Mouse (Mus musculus) kidney, postnatal 0 days (tissue): Measurements from ENCODE around the gene Slc9a9. TPM values are rescaled to one million over a fixed set of nuclear protein-coding genes. Genes with fewer than 3 reads are reported as not detected.
"Not testable (repeated sequence)": the region's sequence is repeated elsewhere in the genome, so short reads cannot be mapped to it uniquely, and the experiment has no call there.

ENCODE experiments used
- ATAC-seq: fragments of 200-750 bp; cut with Nextera tagmentation; replicated peaks from 2 replicates; pipeline ENCODE4 v1.8.0; 2017; ENCODE audit warnings: low read depth, moderate number of reproducible peaks, moderate TSS enrichment, moderate library complexity; ENCODE audit not compliant: low FRiP score
- DNase-seq: peaks from one replicate; pipeline ENCODE4 v3.0.0-alpha.2; 2016; ENCODE audit warnings: low spot score
- H3K27ac ChIP-seq: fragments of 300-500 bp; sonication (generic); 2 replicates; pipeline ENCODE4 v1.5.1; 2014; ENCODE audit warnings: mild to moderate bottlenecking
- H3K27me3 ChIP-seq: fragments of 300-500 bp; sonication (generic); 2 replicates; pipeline ENCODE4 v1.6.1; 2014; ENCODE audit warnings: low read length, mixed read lengths; ENCODE audit not compliant: insufficient read depth
- H3K36me3 ChIP-seq: fragments of 300-500 bp; sonication (generic); 2 replicates; pipeline ENCODE4 v1.6.1; 2014; ENCODE audit warnings: low read length, mixed read lengths; ENCODE audit not compliant: insufficient read depth
- H3K4me1 ChIP-seq: fragments of 300-500 bp; sonication (generic); replicated peaks from 2 replicates; pipeline ENCODE4 v1.6.1; 2014; ENCODE audit warnings: antibody characterized with exemption, low read length, mixed read lengths; ENCODE audit not compliant: insufficient read depth
- H3K4me2 ChIP-seq: fragments of 300-500 bp; sonication (generic); 2 replicates; pipeline ENCODE4 v1.6.1; 2014; ENCODE audit warnings: mild to moderate bottlenecking, low read length, moderate library complexity, mixed read lengths
- H3K4me3 ChIP-seq: fragments of 300-500 bp; sonication (generic); replicated peaks from 2 replicates; pipeline ENCODE4 v1.5.1; 2014; ENCODE audit warnings: low read depth, low read length
- H3K9ac ChIP-seq: fragments of 300-500 bp; sonication (generic); 2 replicates; pipeline ENCODE4 v1.6.1; 2014; ENCODE audit warnings: low read depth, low read length
- H3K9me3 ChIP-seq: fragments of 300-500 bp; sonication (generic); replicated peaks from 2 replicates; pipeline ENCODE4 v1.6.1; 2016; ENCODE audit warnings: low read length, inconsistent platforms, mixed read lengths
- CTCF ChIP-seq: IDR thresholded peaks from 2 replicates; pipeline ENCODE4 v1.5.1; 2016; ENCODE audit warnings: antibody characterized with exemption, low read depth, mild to moderate bottlenecking, moderate library complexity
- WGBS: fragments of 180-500 bp; shearing (Covaris S2); extraction: QIAGEN DNeasy Blood & Tissue Kit; methylation state at CpG from one replicate; pipeline ENCODE4 v1.1.7; 2014; 5-methylcytosine and 5-hydroxymethylcytosine counted together
- polyA plus RNA-seq: library from polyadenylated mRNA; unstranded; fragments of >200 nt; fragmentation: Nextera tagmentation; extraction: Ambion mirVana; gene quantifications from 2 replicates; pipeline ENCODE4 v1.2.1, GENCODE M21; 2015

Gene Slc9a9
- polyA plus RNA-seq, 1 experiment from 2014 or later = 2.6 TPM

GRCm38 (mm10) chr9:94634275-94634674 lies 35.4 kb upstream of the Slc9a9 start:
- not testable (repeated sequence) for H3K27ac ChIP-seq, H3K9me3 ChIP-seq, H3K4me3 ChIP-seq, H3K4me2 ChIP-seq, ATAC-seq, H3K36me3 ChIP-seq, DNase-seq, H3K4me1 ChIP-seq, H3K9ac ChIP-seq, H3K27me3 ChIP-seq
- 96% methylated on average over 4 of the region's 4 CpGs for WGBS
- peak; percentile 36; the same call in 1 of the 2 replicates for TF ChIP-seq CTCF

DNA sequence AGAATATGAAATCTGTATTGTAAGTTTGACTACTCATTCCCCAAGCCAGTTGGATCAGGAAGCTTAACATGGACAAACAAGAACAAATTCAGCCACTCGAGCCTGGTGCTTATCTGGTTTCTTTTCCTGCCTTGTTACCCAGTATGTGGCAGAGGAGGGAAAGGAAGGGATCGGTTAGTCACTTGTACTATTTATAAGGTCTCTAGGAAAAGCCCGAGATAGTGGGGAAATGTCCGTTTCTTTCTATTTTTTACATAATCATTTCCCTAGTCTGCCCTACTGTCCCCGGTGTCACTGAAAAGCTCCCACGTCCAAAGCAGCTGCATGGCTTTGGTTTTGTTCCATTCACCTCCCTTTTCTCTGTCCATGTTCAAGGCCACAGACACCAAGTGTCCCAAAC lies 24.1 kb upstream of the Slc9a9 start:
- TF ChIP-seq CTCF = no peak

DNA sequence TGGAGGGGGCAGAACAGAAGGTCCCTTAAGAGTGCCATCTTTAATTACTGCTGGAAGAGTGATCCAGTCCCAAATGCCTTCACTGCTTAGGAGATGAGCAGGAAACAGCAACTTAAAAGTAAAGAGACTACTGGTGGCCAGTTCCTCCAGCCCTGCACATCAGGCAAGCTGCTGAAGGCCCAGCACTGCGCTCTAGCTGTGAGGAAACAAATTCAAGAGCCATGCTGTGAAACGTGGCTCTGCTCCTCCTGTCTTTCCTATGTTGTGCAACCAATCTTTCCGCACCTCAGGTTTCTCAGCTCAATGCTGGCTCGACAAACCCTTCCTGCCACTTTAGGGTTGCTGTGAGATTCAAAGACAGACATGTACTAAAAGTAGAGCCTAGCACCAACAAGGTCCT lies 22.3 kb upstream of the Slc9a9 start:
- no peak overlapping the region for H3K27ac ChIP-seq
- H3K9me3 ChIP-seq = no peaks in the 10 kb centered on the region
- TF ChIP-seq CTCF = no peak
- H3K27me3 ChIP-seq = no peaks in the 10 kb centered on the region
- WGBS = 69% methylated on average over 4 of the region's 4 CpGs
- H3K4me2 ChIP-seq = no peak overlapping the region
- DNase-seq (no peak), ATAC-seq (no peak)
- H3K4me1 ChIP-seq = no peaks in the 10 kb centered on the region
- no peak overlapping the region for H3K9ac ChIP-seq
- H3K4me3 ChIP-seq = no peak overlapping the region
- no peaks in the 10 kb centered on the region for H3K36me3 ChIP-seq

More for the DNA sequence above, 24.1 kb upstream of the Slc9a9 start:
- no peak overlapping the region for H3K4me3 ChIP-seq
- no peaks in the 10 kb centered on the region for H3K36me3 ChIP-seq
- H3K4me2 ChIP-seq = no peak overlapping the region
- H3K4me1 ChIP-seq = no peaks in the 10 kb centered on the region
- DNase-seq (no peak), ATAC-seq (no peak)
- H3K27me3 ChIP-seq = no peaks in the 10 kb centered on the region
- no peak overlapping the region for H3K27ac ChIP-seq
- H3K9me3 ChIP-seq = no peaks in the 10 kb centered on the region
- WGBS = 72% methylated on average over 6 of the region's 6 CpGs
- H3K9ac ChIP-seq = no peak overlapping the region

DNA sequence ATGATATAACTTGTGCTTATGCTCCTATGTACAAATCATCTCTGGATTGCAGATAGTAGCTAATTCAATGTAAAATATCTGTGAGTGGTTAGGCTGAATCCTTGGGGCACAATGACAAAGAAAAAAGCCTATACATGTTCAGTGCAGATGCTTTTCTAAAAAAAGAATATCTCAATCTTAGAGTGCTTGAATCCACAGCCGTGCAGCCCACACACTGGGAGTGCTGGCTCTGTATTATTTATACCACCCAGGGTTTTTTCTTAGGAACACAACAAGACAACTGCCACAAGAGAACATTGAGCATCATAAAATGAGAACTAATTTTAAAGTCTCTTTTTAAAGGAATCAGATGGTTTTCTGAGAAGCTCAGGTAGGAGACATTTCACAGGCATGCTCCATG lies 19.7 kb upstream of the Slc9a9 start:
- no peak overlapping the region for H3K27ac ChIP-seq
- no peak overlapping the region for H3K9ac ChIP-seq
- H3K27me3 ChIP-seq = no peaks in the 10 kb centered on the region
- TF ChIP-seq CTCF = no peak
- no peaks in the 10 kb centered on the region for H3K36me3 ChIP-seq
- H3K4me2 ChIP-seq = no peak overlapping the region
- H3K9me3 ChIP-seq = no peaks in the 10 kb centered on the region
- H3K4me1 ChIP-seq = no peaks in the 10 kb centered on the region
- ATAC-seq (no peak), DNase-seq (no peak)
- H3K4me3 ChIP-seq = no peak overlapping the region
- 74% methylated on average over 1 of the region's 1 CpGs for WGBS

DNA sequence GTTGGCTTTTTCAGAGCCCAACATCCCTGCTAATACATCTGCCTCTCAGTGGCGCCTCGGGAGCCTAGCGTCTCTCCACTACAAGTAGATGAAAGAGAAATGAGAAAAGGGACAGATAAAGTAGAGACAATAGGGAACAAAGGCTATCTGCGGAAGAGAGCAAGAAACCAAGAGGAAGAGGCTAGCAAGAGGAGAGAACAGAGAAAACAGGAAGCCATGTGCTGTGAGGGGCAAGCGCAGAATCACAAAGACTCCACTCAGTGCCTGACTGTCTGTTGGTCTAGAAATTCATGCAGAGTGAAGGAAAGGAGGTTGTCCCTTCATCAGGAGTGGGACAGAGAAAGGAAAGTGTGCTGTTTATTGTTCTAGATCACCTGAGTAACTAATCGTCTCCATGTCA lies 16.5 kb upstream of the Slc9a9 start:
- Histone ChIP-seq H3K36me3 (no peaks in the 10 kb centered on the region), H3K9ac (no peak overlapping the region), H3K4me2 (no peak overlapping the region), H3K9me3 (no peaks in the 10 kb centered on the region), H3K4me1 (no peaks in the 10 kb centered on the region), H3K27me3 (no peaks in the 10 kb centered on the region), H3K4me3 (no peak overlapping the region), H3K27ac (no peak overlapping the region)
- 94% methylated on average over 6 of the region's 6 CpGs for WGBS
- no peak for TF ChIP-seq CTCF
- ATAC-seq (no peak), DNase-seq (no peak)

DNA sequence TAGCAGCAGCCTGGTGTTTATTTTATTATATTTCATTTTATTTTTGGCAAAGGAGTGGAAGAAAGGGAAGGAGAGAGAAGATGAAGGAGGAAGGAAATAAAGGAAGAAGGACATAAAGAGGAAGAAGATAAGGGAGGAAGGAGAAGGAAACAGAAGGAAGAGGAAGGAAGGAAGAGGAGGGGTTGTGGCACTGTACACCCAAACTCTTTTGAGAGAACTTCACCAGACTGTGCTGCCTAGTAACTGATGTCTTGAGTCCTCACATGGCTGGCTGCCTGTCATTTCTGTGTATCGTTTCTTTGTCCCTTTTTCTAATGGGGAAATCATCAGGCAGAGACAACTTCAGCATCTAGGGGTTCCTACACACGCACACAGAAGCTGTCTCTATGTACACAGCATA lies 15.9 kb upstream of the Slc9a9 start:
- Histone ChIP-seq H3K4me2 (no peak overlapping the region), H3K27ac (no peak overlapping the region), H3K9me3 (no peaks in the 10 kb centered on the region), H3K4me3 (no peak overlapping the region), H3K9ac (no peak overlapping the region), H3K27me3 (no peaks in the 10 kb centered on the region), H3K4me1 (no peaks in the 10 kb centered on the region), H3K36me3 (no peaks in the 10 kb centered on the region)
- ATAC-seq = no peak
- no peak for DNase-seq
- TF ChIP-seq CTCF = no peak
- 63% methylated on average over 2 of the region's 2 CpGs for WGBS

DNA sequence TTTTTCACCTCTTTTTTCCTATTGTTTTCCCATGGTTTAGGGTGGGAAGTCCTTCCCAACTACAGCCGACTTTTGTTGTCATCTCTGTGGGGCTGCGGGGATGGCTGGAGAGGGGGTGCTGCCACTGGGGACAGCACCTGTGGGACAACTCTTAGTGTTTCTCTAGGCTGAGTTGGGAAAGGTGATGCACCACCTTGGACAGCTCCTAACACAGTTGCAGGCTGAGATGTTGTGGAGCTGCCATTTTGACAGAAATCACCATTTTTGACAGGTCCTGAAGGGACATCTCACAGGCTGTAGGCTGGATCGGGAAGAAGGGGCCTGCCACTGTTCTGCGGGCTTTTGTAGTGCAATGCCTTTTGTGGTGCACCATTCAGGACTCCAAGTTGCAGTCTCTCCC lies 13.4 kb upstream of the Slc9a9 start:
- no peak for DNase-seq
- no peak overlapping the region for H3K27ac ChIP-seq
- TF ChIP-seq CTCF = no peak
- no peaks in the 10 kb centered on the region for H3K4me1 ChIP-seq
- no peaks in the 10 kb centered on the region for H3K27me3 ChIP-seq
- no peaks in the 10 kb centered on the region for H3K36me3 ChIP-seq
- ATAC-seq = no peak
- no peaks in the 10 kb centered on the region for H3K9me3 ChIP-seq
- 85% methylated on average over 4 of the region's 4 CpGs for WGBS
- H3K9ac ChIP-seq = no peak overlapping the region
- H3K4me2 ChIP-seq = no peak overlapping the region
- H3K4me3 ChIP-seq = no peak overlapping the region
